Mouse (Mus musculus): ENCODE measurements at regions not wholly inside any gene's neighbourhood (a gene's known extent, or its start where the extent isn't known, plus 50 kb on each side); places are given as distances from the start of the nearest gene placed in this dataset.

GRCm38 (mm10) chr14:17020603-17021356 lies 201.8 kb upstream of the Rarb start:
- no peak for TF ChIP-seq CTCF (IDR thresholded peaks at IDR 0.05; ENCODE audit: insufficient read depth, low read depth, low read length)
- no peak for TF ChIP-seq POLR2A (IDR thresholded peaks at IDR 0.05; ENCODE audit: insufficient read depth, low read depth, low read length)
